Mouse (Mus musculus) midbrain, embryonic 16.5 days (tissue): ENCODE data around the gene Epas1. TPM values are rescaled to one million over a fixed set of nuclear protein-coding genes. Genes with fewer than 3 reads are reported as not detected.

ENCODE experiments used
- ATAC-seq: fragments of 200-750 bp; cut with Nextera tagmentation; 2 replicates; pipeline ENCODE4 v1.8.0; 2017; ENCODE audit warnings: moderate TSS enrichment
- H3K27ac ChIP-seq: fragments of 300-500 bp; sonication (generic); 2 replicates; pipeline ENCODE4 v1.5.1; 2014; ENCODE audit warnings: mild to moderate bottlenecking, low read length, mixed read lengths
- H3K27me3 ChIP-seq: fragments of 300-500 bp; sonication (generic); 2 replicates; pipeline ENCODE4 v1.6.1; 2014; ENCODE audit warnings: low read depth, low read length, mixed read lengths; ENCODE audit not compliant: control insufficient read depth, insufficient read depth
- H3K36me3 ChIP-seq: fragments of 300-500 bp; sonication (generic); 2 replicates; pipeline ENCODE4 v1.6.1; 2014; ENCODE audit warnings: mild to moderate bottlenecking, low read length, moderate library complexity, mixed read lengths; ENCODE audit not compliant: control insufficient read depth, insufficient read depth
- H3K4me1 ChIP-seq: fragments of 300-500 bp; sonication (generic); 2 replicates; pipeline ENCODE4 v1.6.1; 2014; ENCODE audit warnings: mild to moderate bottlenecking, low read length, mixed read lengths; ENCODE audit not compliant: control insufficient read depth, insufficient read depth
- H3K4me2 ChIP-seq: fragments of 300-500 bp; sonication (generic); 2 replicates; pipeline ENCODE4 v1.6.1; 2014; ENCODE audit warnings: mild to moderate bottlenecking, low read length, mixed read lengths
- H3K4me3 ChIP-seq: fragments of 300-500 bp; sonication (generic); 2 replicates; pipeline ENCODE4 v1.5.1; 2014; ENCODE audit warnings: low read depth, mild to moderate bottlenecking, low read length, moderate library complexity, mixed read lengths
- H3K9ac ChIP-seq: fragments of 300-500 bp; sonication (generic); 2 replicates; pipeline ENCODE4 v1.6.1; 2014; ENCODE audit warnings: low read depth, low read length, mixed read lengths
- H3K9me3 ChIP-seq: fragments of 300-500 bp; sonication (generic); replicated peaks from 2 replicates; pipeline ENCODE4 v1.6.1; 2014; ENCODE audit warnings: mild to moderate bottlenecking, low read length, mixed read lengths; ENCODE audit not compliant: control insufficient read depth, poor library complexity, severe bottlenecking
- WGBS: fragments of 180-500 bp; shearing (Covaris S2); extraction: QIAGEN DNeasy Blood & Tissue Kit; methylation state at CpG from one replicate; pipeline ENCODE4 v1.1.7; 2014; 5-methylcytosine and 5-hydroxymethylcytosine counted together
- polyA plus RNA-seq: library from polyadenylated mRNA; unstranded; fragments of >200 nt; fragmentation: Nextera tagmentation; extraction: Ambion mirVana; gene quantifications from 2 replicates; pipeline ENCODE4 v1.2.1, GENCODE M21; 2015

The Epas1 gene
- polyA plus RNA-seq, 1 experiment from 2014 or later = 5.4 TPM

- H3K9ac ChIP-seq = no peak overlapping the region
- H3K4me3 ChIP-seq = no peak overlapping the region
- H3K4me1 ChIP-seq = peaks cover 15% of the 10 kb centered on the region
- H3K27ac ChIP-seq = no peak overlapping the region
- H3K4me2 ChIP-seq = no peak overlapping the region
- no peak for ATAC-seq
- H3K27me3 ChIP-seq = peaks cover 46% of the 10 kb centered on the region
- H3K9me3 ChIP-seq = no peaks in the 10 kb centered on the region
- no peaks in the 10 kb centered on the region for H3K36me3 ChIP-seq
- 73% methylated on average over 10 of the region's 10 CpGs for WGBS
Measured at GRCm38 (mm10) chr17:86751373-86751871, 2.1 kb upstream of the Epas1 start.

GRCm38 (mm10) chr17:86753931-86754805, 668 bp downstream of the Epas1 start:
- Histone ChIP-seq H3K9me3 (no peaks in the 10 kb centered on the region), H3K4me2 (peak overlapping the region; percentile 97), H3K27ac (no peak overlapping the region), H3K4me1 (peaks cover 15% of the 10 kb centered on the region), H3K27me3 (peaks cover 50% of the 10 kb centered on the region), H3K9ac (peak overlapping the region; percentile 39; the same call in 1 of the 2 replicates), H3K36me3 (no peaks in the 10 kb centered on the region), H3K4me3 (peak overlapping the region; percentile 48)
- under 1% methylated on average over 55 of the region's 55 CpGs for WGBS
- no peak for ATAC-seq

GRCm38 (mm10) chr17:86754806-86755571, 1.5 kb downstream of the Epas1 start:
- Histone ChIP-seq H3K9me3 (no peaks in the 10 kb centered on the region), H3K27me3 (peaks cover 50% of the 10 kb centered on the region), H3K27ac (no peak overlapping the region), H3K4me3 (peak overlapping the region; percentile 48), H3K9ac (peak overlapping the region; percentile 1; the same call in 1 of the 2 replicates), H3K4me2 (peak overlapping the region; percentile 97), H3K4me1 (peaks cover 15% of the 10 kb centered on the region), H3K36me3 (no peaks in the 10 kb centered on the region)
- WGBS = 2% methylated on average over 52 of the region's 52 CpGs
- ATAC-seq = no peak

- H3K9ac ChIP-seq = 0 out of 2 replicates have a peak overlapping the region, but pooled peaks have one; percentile 28
- peak overlapping the region; percentile 97 for H3K4me2 ChIP-seq
- H3K9me3 ChIP-seq = no peaks in the 10 kb centered on the region
- WGBS = 23% methylated on average over 11 of the region's 11 CpGs
- peaks cover 47% of the 10 kb centered on the region for H3K27me3 ChIP-seq
- peak overlapping the region; percentile 48 for H3K4me3 ChIP-seq
- no peaks in the 10 kb centered on the region for H3K36me3 ChIP-seq
- H3K4me1 ChIP-seq = peaks cover 15% of the 10 kb centered on the region
- H3K27ac ChIP-seq = no peak overlapping the region
- no peak for ATAC-seq
Measured at GRCm38 (mm10) chr17:86755581-86756195, 2.2 kb downstream of the Epas1 start.

GRCm38 (mm10) chr17:86757621-86758020, 4.1 kb downstream of the Epas1 start:
- Histone ChIP-seq H3K9me3 (no peaks in the 10 kb centered on the region), H3K4me2 (no peak overlapping the region), H3K27ac (no peak overlapping the region), H3K9ac (no peak overlapping the region), H3K36me3 (no peaks in the 10 kb centered on the region), H3K27me3 (peaks cover 33% of the 10 kb centered on the region), H3K4me3 (no peak overlapping the region), H3K4me1 (peaks cover 15% of the 10 kb centered on the region)
- no peak for ATAC-seq
- 45% methylated on average over 2 of the region's 2 CpGs for WGBS

- Histone ChIP-seq H3K27ac (no peak overlapping the region), H3K9me3 (no peaks in the 10 kb centered on the region), H3K27me3 (no peaks in the 10 kb centered on the region; the same call in 1 of the 2 replicates), H3K4me2 (no peak overlapping the region), H3K4me1 (no peaks in the 10 kb centered on the region), H3K36me3 (no peaks in the 10 kb centered on the region), H3K9ac (no peak overlapping the region), H3K4me3 (no peak overlapping the region)
- no peak for ATAC-seq
- 90% methylated on average over 5 of the region's 5 CpGs for WGBS
Measured at GRCm38 (mm10) chr17:86761859-86762258, 8.4 kb downstream of the Epas1 start.

- WGBS = 84% methylated on average over 11 of the region's 11 CpGs
- H3K4me1 ChIP-seq = no peaks in the 10 kb centered on the region
- no peak overlapping the region for H3K4me3 ChIP-seq
- H3K36me3 ChIP-seq = no peaks in the 10 kb centered on the region
- H3K27ac ChIP-seq = no peak overlapping the region
- H3K4me2 ChIP-seq = no peak overlapping the region
- no peaks in the 10 kb centered on the region; the same call in 1 of the 2 replicates for H3K27me3 ChIP-seq
- no peak for ATAC-seq
- no peak overlapping the region for H3K9ac ChIP-seq
- H3K9me3 ChIP-seq = no peaks in the 10 kb centered on the region
Measured at GRCm38 (mm10) chr17:86762479-86763242, 9.2 kb downstream of the Epas1 start.

- no peaks in the 10 kb centered on the region for H3K4me1 ChIP-seq
- ATAC-seq = no peak
- no peaks in the 10 kb centered on the region for H3K36me3 ChIP-seq
- no peaks in the 10 kb centered on the region for H3K27me3 ChIP-seq
- H3K4me3 ChIP-seq = no peak overlapping the region
- H3K9ac ChIP-seq = no peak overlapping the region
- no peak overlapping the region for H3K4me2 ChIP-seq
- no peaks in the 10 kb centered on the region for H3K9me3 ChIP-seq
- H3K27ac ChIP-seq = no peak overlapping the region
- 89% methylated on average over 8 of the region's 8 CpGs for WGBS
Measured at GRCm38 (mm10) chr17:86765762-86766404, 12.4 kb downstream of the Epas1 start.
